Mouse (Mus musculus) mature B cell (primary cell): ENCODE results near the gene Olfr281.

Experiments
- in situ Hi-C: fragments of 300-500 bp; cut with MboI; formaldehyde crosslinking; loops from 2 replicates; pipeline ENCODE4 v1.14.3; 2019

The Olfr281 gene

DNA sequence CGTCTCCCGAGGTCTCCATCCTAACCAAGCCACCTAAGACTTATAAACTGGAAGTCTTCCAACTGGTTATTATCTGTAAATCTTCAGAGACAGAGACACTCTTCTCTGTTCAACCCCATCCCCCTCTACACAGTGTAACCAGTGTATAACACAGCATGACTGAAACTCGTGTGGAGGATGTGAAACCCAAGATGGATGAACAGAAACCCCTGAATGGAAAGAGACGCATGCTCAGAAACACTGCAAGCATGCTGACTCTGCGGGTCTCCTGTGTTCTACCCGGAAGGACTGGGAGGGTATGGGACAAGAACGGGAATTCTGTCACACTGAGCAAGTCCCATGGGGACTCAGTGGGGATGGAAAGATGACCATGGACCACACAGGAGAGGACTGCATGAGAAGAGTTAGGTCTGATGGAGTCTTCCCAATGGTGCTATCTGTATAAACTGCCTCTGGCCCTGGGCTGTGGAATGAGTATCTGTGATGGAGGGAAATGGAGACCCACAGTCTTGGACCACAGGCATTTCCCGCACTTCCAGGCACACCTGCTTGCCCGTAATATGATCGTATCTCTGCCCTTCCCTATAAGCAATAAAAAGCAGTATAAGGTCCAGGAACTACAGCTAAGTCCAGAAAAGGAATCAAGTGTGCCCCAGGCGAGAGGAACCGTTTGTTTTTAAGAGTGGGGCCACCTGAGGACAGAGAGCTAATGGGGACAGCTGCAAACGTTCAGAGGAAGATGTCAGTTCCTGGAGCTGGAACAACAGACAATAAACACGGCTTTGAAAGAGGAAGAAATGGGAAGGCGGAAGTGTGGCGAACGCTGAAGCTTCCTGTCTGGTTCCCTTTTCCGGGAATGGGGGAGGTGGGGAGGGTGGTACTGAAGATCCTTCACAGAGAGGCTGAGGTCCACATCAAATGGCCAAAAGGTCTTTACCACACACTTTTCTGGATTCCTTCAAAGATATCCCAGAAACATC, 31.8 kb downstream of the Olfr281 start:
- in situ Hi-C loops = no loop called here

DNA sequence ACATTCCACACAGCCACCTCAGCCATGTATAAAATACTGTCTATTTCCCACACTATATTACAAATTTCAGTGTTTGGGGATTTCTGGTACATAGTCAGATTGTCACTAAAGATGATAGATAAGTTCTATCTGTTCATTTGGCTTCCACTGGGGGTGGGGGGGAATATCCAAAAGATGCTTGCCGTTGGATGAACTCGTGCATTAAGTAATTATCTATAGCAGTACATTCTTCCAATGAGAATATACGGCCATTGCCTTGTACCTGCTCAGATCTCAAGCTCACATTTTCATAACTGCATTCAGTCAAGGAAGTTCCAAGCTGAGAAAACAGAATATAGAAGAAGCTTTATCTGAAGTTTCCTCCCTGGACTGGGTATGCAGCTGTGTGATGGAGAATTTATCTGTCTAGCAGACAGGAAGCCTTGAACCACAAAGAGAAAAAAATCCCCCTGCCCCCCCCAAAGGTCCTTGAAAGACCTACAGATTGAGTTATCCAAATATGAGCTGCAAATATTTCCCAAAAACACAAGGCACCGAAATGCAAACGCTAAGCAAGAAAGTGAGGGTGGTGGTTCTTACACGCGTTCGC, 34.1 kb downstream of the Olfr281 start:
- in situ Hi-C loops = no loop called here

DNA sequence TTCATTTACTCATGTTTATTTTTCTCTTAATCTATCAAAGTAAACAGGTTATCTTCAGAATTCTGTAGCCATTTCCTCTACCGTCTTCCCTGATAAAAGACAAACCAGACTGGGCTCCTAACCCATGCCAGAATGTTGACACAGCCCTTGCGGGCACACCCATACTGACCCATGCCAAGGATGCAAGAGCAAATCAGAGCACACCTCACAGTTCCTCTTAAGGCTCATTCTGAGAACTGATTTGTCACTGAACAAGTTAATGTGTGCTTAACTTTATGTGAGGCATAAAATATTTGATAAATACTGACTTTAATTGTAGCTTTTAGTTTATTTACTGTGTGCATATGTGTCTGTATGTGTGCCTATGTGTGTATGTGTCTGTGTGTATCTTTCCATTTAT, 38.9 kb downstream of the Olfr281 start:
- in situ Hi-C loops = no loop called here

DNA sequence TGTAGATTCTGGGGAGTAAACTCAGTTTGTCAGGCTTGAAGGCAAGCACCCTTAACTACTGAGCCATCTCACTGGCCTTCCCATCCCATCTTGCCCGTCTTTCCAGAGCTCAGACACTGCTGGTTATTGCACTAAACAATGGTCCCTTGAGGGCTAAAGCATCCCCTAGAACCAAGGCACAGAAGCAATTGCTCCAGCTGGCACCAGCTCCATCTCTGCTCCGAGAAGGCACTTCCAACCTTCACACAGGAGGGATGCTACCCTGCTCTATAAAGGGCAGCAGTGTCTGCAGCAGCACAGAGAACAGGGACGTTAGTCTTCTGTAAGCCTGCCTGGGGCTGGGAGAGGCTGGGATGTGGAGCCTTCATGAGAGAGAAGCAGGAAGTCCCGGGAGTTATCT, 39.7 kb downstream of the Olfr281 start, which contains the start of gene Olfr279:
Gene Olfr279 (plus strand): TSS at position 301 of the 400 bp plus-strand sequence.
- in situ Hi-C loops = no loop called here

DNA sequence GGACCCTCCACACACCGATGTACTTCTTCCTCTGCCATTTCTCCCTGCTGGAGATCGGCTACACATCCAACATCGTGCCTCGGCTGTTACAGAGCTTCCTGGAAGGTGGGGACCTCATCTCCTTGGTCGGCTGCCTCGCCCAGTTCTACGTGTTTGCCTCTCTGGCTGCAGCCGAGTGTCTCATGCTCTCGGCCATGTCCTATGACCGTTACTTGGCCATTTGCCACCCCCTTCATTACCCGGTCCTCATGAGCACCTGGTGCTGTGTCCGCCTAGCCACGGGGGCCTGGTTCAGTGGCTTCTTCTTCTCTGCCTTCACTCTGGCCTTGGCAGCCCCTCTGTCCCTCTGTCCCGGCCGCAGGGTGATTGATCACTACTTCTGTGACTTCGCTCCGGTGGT, 45.2 kb downstream of the Olfr281 start:
- in situ Hi-C loops = no loop called here

DNA sequence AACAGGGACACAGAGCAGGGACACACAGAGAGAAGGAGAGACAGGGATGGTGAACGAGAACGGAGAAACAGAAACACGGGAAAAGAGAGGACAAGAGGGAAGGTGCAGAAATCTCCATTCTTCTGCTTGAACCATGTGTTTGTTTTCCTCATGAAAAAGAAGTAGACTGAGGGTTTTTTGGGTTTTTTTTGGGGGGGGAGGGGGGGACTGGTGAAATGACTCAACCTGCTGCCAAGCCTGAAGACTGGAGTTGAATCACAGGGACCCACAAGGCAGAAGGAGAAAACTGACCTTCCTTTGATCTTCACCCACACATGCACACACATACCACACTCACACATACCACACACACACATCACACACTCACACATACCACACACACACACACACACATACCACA, 50.9 kb downstream of the Olfr281 start:
- in situ Hi-C loops = loop anchor here (10.0 kb wide), 1 partner anchor 111 kb away; the partner anchor contains the start of gene Adcy6

DNA sequence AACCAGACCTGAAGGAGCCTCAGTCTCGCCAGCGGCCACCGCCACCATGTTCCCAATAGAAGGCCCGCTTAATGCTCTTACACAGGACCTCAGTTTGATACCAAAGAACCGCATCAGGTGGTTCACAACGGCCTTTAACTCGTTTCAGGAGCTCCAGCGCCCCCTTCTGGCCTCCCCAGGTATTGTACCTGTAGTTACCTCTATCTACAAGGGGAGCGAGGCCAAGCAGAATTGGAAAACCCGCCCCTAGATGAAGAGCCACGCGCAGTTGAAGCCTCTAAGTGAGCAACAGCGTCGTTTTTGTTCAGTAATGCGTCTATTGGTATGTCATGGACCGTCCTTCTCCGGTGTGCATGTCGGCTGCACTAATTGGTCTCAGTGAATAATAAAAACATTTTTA, 52.1 kb downstream of the Olfr281 start:
- in situ Hi-C loops = loop anchor here (10.0 kb wide), 1 partner anchor 110 kb away; the partner anchor contains the start of gene Adcy6

DNA sequence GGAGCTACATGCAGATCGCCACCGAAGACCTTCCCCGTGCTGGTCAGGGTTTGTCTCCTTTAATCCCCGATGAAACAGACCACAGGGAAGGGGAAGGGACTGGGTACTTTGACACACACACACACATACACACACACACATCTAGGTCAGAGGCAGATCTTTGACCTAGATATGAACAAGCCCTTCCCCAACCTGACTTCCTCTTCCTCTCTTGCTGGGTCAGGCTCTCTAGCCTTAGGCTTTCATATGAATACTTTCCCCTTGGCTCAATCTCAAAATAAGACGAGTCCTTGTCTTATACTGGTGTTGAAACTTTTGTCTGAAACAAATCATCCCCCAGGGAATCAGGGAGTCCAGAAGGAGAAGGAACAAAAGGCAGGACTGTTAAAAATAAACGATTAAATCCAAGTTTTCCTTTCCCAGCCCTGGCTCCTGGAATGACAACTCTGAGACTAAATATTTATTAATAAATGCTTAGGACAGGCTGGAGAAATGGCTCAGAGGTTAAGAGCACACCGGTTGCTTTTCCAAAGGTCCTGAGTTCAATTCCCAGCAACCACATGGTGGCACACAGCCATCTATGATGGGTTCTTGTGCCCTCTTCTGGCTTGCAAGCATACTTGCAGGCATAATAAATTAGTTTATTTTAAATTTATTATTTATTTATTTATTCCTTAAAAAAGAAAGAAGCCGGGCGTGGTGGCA, 54.0 kb downstream of the Olfr281 start:
- in situ Hi-C loops = loop anchor here (10.0 kb wide), 1 partner anchor 108 kb away; the partner anchor contains the start of gene Adcy6

DNA sequence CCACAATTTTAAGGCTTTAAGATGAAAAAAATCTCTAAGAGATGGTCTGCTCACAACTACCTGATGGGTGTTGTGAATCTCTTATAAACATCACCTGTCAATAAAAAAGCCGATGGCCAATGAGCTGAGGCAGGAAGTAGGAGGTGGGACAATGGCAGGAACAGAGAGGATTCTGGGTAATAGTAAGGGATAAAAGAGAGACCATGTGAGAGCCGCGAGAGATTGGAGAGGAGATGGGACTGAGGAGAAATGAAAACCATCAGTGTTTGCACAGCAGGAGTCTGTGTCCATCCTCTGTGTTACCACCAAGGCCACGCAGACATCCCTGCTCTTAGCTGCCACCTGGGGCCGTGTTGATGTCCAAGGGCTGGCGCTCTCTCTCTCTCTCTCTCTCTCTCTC, 54.9 kb downstream of the Olfr281 start:
- in situ Hi-C loops = loop anchor here (10.0 kb wide), 1 partner anchor 107 kb away; the partner anchor contains the start of gene Adcy6

DNA sequence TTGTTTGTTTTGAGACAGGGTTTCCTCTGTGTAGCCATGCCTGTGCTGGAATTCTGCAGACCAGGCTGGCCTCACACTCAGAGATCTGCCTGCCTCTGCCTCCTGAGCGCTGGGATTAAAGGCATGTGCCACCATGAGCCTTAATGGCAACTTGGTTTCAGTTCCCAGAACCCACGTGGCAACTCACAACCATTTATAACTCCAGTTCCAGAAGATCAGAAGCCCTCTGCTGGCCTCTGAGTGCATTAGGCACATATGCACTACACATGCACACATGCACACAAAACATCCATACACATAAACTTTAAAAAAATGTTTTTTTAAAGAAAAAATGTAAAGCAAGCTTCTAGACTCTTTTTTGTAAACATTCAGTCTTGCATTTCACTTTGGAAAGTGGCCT, 57.0 kb downstream of the Olfr281 start:
- in situ Hi-C loops = loop anchor here (10.0 kb wide), 1 partner anchor 105 kb away; the partner anchor contains the start of gene Adcy6
